Mouse (Mus musculus): ENCODE results near the gene Psmd9.

Psmd9 gene

GRCm38 (mm10) chr5:123298526-123298925 is 129.3 kb downstream of the Psmd9 start:
- DNase-seq (ENCODE audit: low spot score in 2 of 2), result no peak
